Mouse (Mus musculus) liver, adult 2 months (tissue): ENCODE results near the gene Hbq1a. TPM values are rescaled to one million over a fixed set of nuclear protein-coding genes. Genes with fewer than 3 reads are reported as not detected.
A peak's percentile ranks its signal among the peaks of the same experiment; 100 is the strongest.
"Not testable (repeated sequence)": the region's sequence is repeated elsewhere in the genome, so short reads cannot be mapped to it uniquely, and the experiment has no call there.

Source experiments
- DNase-seq: peaks from one replicate; pipeline ENCODE4 v3.0.0-alpha.2; 2011; ENCODE audit warnings: low read depth, low spot score; ENCODE audit errors: extremely low read depth
- H3K27ac ChIP-seq: fragments of 200-500 bp; replicated peaks from 2 replicates; pipeline ENCODE4 v1.5.1; 2012; ENCODE audit warnings: low read depth, mild to moderate bottlenecking, control low read depth, inconsistent platforms, low read length; ENCODE audit not compliant: insufficient read depth
- H3K27me3 ChIP-seq: fragments of 200-500 bp; 2 replicates; pipeline ENCODE4 v1.6.1; 2012; ENCODE audit warnings: mild to moderate bottlenecking, moderate library complexity, low read length, inconsistent platforms; ENCODE audit not compliant: control insufficient read depth, insufficient read depth
- H3K36me3 ChIP-seq: fragments of 200-500 bp; 2 replicates; pipeline ENCODE4 v1.6.1; 2012; ENCODE audit warnings: low read length, inconsistent platforms; ENCODE audit not compliant: control insufficient read depth, insufficient read depth
- H3K4me1 ChIP-seq: fragments of 200-500 bp; 2 replicates; pipeline ENCODE4 v1.6.1; 2011; ENCODE audit warnings: low read length; ENCODE audit not compliant: control insufficient read depth, insufficient read depth
- H3K4me3 ChIP-seq: fragments of 200-500 bp; 2 replicates; pipeline ENCODE4 v1.5.1; 2011; ENCODE audit warnings: low read depth, mild to moderate bottlenecking, control low read depth, low read length, moderate library complexity; ENCODE audit not compliant: insufficient read depth
- H3K79me2 ChIP-seq: fragments of 200-500 bp; 2 replicates; pipeline ENCODE4 v1.6.1; 2012; ENCODE audit warnings: inconsistent platforms, mild to moderate bottlenecking, low read length, moderate library complexity; ENCODE audit not compliant: control insufficient read depth, insufficient read depth
- H3K9ac ChIP-seq: fragments of 200-500 bp; 2 replicates; pipeline ENCODE4 v1.6.1; 2012; ENCODE audit warnings: low read depth, mild to moderate bottlenecking, control low read depth, inconsistent platforms, low read length
- CTCF ChIP-seq: fragments of 200-500 bp; IDR thresholded peaks from 2 replicates; pipeline ENCODE4 v1.5.1; 2011; ENCODE audit warnings: low read depth, low read length, control low read depth
- POLR2A ChIP-seq: fragments of 200-500 bp; IDR thresholded peaks from 2 replicates; pipeline ENCODE4 v1.6.1; 2011; ENCODE audit warnings: low read length, control low read depth; ENCODE audit not compliant: insufficient read depth; ENCODE audit errors: extremely low read depth
- WGBS: fragments of 180-500 bp; shearing (Covaris S2); methylation state at CpG from one replicate; pipeline ENCODE4 v1.1.7; 2018; 5-methylcytosine and 5-hydroxymethylcytosine counted together
- polyA plus RNA-seq: library from polyadenylated mRNA; depleted of rRNA; stranded (reverse); fragments of >200 nt; gene quantifications from 2 replicates; pipeline ENCODE4 v1.2.3, GENCODE M21; 2012; rRNA removed
- total RNA-seq: library from RNA; depleted of rRNA; stranded (reverse); fragments of >200 nt; gene quantifications from 2 replicates; pipeline ENCODE4 v1.2.3, GENCODE M21; 2014; rRNA removed

Hbq1a gene
- total RNA-seq (0.46 and 0.60 TPM in 2 replicates), polyA plus RNA-seq (not detected in 2 replicates)

- not testable (repeated sequence) for H3K9ac ChIP-seq, DNase-seq, H3K4me3 ChIP-seq, H3K36me3 ChIP-seq, H3K27ac ChIP-seq, H3K4me1 ChIP-seq, H3K27me3 ChIP-seq, H3K79me2 ChIP-seq
- WGBS, result 7% methylated on average over 16 of the region's 16 CpGs
- peak; percentile 62 for TF ChIP-seq CTCF
Observed at GRCm38 (mm10) chr11:32299865-32300264, at the start of gene Hbq1a. TSS of gene Hbq1a (plus strand) at chr11:32300069.

GRCm38 (mm10) chr11:32250880-32251763, 48.7 kb upstream of the Hbq1a start:
- WGBS, result 92% methylated on average over 8 of the region's 8 CpGs
- H3K4me3 ChIP-seq, result no peak overlapping the region
- H3K27ac ChIP-seq, result no peak overlapping the region
- no peaks in the 10 kb centered on the region for H3K4me1 ChIP-seq
- H3K27me3 ChIP-seq, result no peaks in the 10 kb centered on the region
- DNase-seq, result no peak
- no peak overlapping the region for H3K9ac ChIP-seq
- peaks cover 3% of the 10 kb centered on the region; the same call in 1 of the 2 replicates for H3K79me2 ChIP-seq
- TF ChIP-seq CTCF (no peak), POLR2A (no peak)
- H3K36me3 ChIP-seq, result peaks cover 68% of the 10 kb centered on the region

DNA sequence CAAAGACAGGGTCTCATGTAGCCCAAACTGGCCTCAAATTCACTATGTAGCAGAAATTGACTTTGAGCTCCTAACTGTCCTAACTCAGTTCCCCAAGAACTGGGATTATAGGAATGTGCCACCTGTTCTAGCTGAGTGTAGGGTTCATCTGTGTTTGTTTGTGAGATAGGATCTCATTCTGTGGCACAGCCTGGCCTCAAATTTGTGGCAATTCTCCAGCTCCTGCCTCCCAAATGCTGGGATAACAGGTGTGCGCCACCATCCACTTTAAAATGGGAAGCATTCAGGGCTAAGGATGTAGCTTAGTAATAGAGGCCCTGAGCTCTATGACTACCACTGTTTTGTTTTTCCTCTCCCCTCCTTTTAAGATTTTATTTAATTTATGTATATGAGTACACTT, 46.7 kb upstream of the Hbq1a start:
- Histone ChIP-seq H3K9ac (no peak overlapping the region), H3K4me1 (no peaks in the 10 kb centered on the region), H3K4me3 (no peak overlapping the region), H3K27ac (no peak overlapping the region), H3K27me3 (no peaks in the 10 kb centered on the region), H3K36me3 (peaks cover 51% of the 10 kb centered on the region), H3K79me2 (peaks cover 3% of the 10 kb centered on the region; the same call in 1 of the 2 replicates)
- WGBS, result 93% methylated on average over 1 of the region's 1 CpGs
- DNase-seq, result no peak
- TF ChIP-seq POLR2A, result no peak
- no peak for TF ChIP-seq CTCF

DNA sequence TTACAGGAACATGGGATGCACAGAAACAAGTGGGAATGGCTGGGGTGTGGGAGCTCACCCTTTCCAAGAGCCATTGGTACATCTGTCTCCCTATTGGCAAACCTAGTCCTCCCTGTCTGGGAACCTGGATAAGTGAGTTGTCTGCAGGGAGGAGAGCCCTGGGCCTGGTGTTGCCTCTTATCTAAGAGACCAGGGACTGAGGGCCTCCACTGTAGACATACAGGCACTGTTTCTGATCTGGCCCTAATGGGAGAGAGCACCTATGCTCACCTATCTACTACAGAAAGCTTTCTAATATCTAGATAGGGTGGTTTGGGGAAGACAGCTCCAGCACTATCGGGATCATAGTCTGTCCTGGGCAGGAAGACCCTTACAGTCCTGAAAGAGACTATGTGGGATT, 43.7 kb upstream of the Hbq1a start:
- Histone ChIP-seq H3K4me1 (no peaks in the 10 kb centered on the region), H3K4me3 (no peak overlapping the region), H3K9ac (no peak overlapping the region), H3K27ac (no peak overlapping the region), H3K36me3 (peaks cover 36% of the 10 kb centered on the region), H3K79me2 (peaks cover 3% of the 10 kb centered on the region), H3K27me3 (no peaks in the 10 kb centered on the region)
- no peak for TF ChIP-seq CTCF
- TF ChIP-seq POLR2A, result no peak
- DNase-seq, result no peak
- 100% methylated on average over 1 of the region's 1 CpGs for WGBS

GRCm38 (mm10) chr11:32256566-32256965, 43.3 kb upstream of the Hbq1a start:
- whole genome bisulfite sequencing, result 95% methylated on average over 3 of the region's 3 CpGs
- Histone ChIP-seq H3K27me3 (no peaks in the 10 kb centered on the region), H3K4me1 (no peaks in the 10 kb centered on the region), H3K4me3 (no peak overlapping the region), H3K27ac (no peak overlapping the region), H3K9ac (no peak overlapping the region), H3K79me2 (peaks cover 3% of the 10 kb centered on the region), H3K36me3 (peaks cover 37% of the 10 kb centered on the region)
- no peak for DNase-seq
- TF ChIP-seq CTCF, result no peak
- TF ChIP-seq POLR2A, result no peak

DNA sequence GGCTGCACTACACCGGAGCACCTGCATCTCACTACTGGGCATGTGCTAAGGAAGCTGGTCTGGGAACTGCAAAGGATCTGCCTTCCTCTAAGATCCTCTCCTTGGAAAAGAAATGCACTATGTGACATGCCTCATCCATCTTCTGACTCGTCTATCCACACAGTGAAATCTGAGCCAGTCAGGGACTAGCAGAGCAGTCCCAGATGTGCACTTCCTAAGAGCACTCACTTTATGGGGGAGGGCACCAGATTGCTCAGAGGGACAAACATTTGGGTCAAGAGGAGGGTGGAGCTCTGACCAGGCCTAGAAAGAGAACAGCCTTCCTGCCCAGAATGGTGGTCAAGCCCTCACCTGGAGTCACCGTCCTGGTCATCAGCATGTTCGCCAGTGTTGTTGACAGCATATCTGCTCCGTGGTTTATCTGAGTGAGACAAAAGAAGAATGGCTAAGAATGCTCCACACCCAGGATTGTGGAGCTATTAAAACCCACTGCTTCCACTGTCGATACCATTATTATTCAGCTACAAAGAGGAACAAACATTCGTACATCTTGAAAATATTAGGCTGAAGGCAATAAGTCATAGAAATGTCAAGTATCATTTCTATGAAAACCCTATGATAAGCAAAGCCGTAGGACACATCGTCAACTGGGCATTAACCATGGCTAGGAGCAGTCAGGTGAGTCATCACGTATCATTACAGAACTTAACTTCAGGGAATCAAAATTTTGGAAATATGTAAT, 37.0 kb upstream of the Hbq1a start:
- H3K36me3 ChIP-seq, result peaks cover 13% of the 10 kb centered on the region
- no peak overlapping the region for H3K9ac ChIP-seq
- TF ChIP-seq POLR2A, result no peak
- no peak for TF ChIP-seq CTCF
- H3K79me2 ChIP-seq, result peaks cover 9% of the 10 kb centered on the region; the same call in 1 of the 2 replicates
- H3K27me3 ChIP-seq, result no peaks in the 10 kb centered on the region
- DNase-seq, result no peak
- H3K4me1 ChIP-seq, result no peaks in the 10 kb centered on the region
- no peak overlapping the region for H3K27ac ChIP-seq
- 93% methylated on average over 10 of the region's 10 CpGs for WGBS
- no peak overlapping the region for H3K4me3 ChIP-seq
